Mouse (Mus musculus) liver, embryonic 14.5 days (tissue): ENCODE data around the gene Aamp. TPM values are rescaled to one million over a fixed set of nuclear protein-coding genes. Genes with fewer than 3 reads are reported as not detected.

Experiments
- ATAC-seq: fragments of 200-750 bp; cut with Nextera tagmentation; 2 replicates; pipeline ENCODE4 v1.8.0; 2017; ENCODE audit warnings: moderate number of reproducible peaks, mild to moderate bottlenecking, moderate library complexity; ENCODE audit not compliant: insufficient read depth
- DNase-seq, 3 experiments: peaks; one replicate each; pipeline ENCODE4 v3.0.0-alpha.2; 2012 to 2013; ENCODE audit warnings: low read depth in 3 of 3, low spot score in 3 of 3
- H3K27ac ChIP-seq: fragments of 300-500 bp; sonication (generic); 2 replicates; pipeline ENCODE4 v1.5.1; 2014; ENCODE audit warnings: moderate library complexity, mild to moderate bottlenecking, control low read depth, inconsistent platforms
- H3K27me3 ChIP-seq: fragments of 300-500 bp; sonication (generic); 2 replicates; pipeline ENCODE4 v1.6.1; 2014; ENCODE audit warnings: mild to moderate bottlenecking, low read length, moderate library complexity; ENCODE audit not compliant: control insufficient read depth, insufficient read depth
- H3K36me3 ChIP-seq: fragments of 300-500 bp; sonication (generic); replicated peaks from 2 replicates; pipeline ENCODE4 v1.6.1; 2014; ENCODE audit warnings: low read depth; ENCODE audit not compliant: control insufficient read depth, insufficient read depth
- H3K4me1 ChIP-seq, 2 experiments: fragments of 200-500 bp in 1 of 2; fragments of 300-500 bp in 1 of 2; sonication (generic) in 1 of 2; replicated peaks; 2 replicates each; pipeline ENCODE4 v1.6.1; 2012 to 2014; ENCODE audit warnings: antibody characterized with exemption in 1 of 2, inconsistent platforms in 1 of 2, low read length in 1 of 2; ENCODE audit not compliant: control insufficient read depth in 2 of 2, insufficient read depth in 2 of 2
- H3K4me2 ChIP-seq: fragments of 300-500 bp; sonication (generic); 2 replicates; pipeline ENCODE4 v1.6.1; 2014; ENCODE audit warnings: low read depth, mild to moderate bottlenecking, control low read depth, moderate library complexity
- H3K4me3 ChIP-seq, 2 experiments: fragments of 200-500 bp in 1 of 2; fragments of 300-500 bp in 1 of 2; sonication (generic) in 1 of 2; 2 replicates each; pipeline ENCODE4 v1.5.1; 2012 to 2014; ENCODE audit warnings: low read depth in 2 of 2, low read length in 2 of 2, mild to moderate bottlenecking in 2 of 2, control low read depth in 1 of 2, inconsistent platforms in 1 of 2, moderate library complexity in 1 of 2; ENCODE audit not compliant: insufficient read depth in 1 of 2
- H3K9ac ChIP-seq: fragments of 300-500 bp; sonication (generic); replicated peaks from 2 replicates; pipeline ENCODE4 v1.6.1; 2014; ENCODE audit warnings: mild to moderate bottlenecking, control low read depth, moderate library complexity
- H3K9me3 ChIP-seq: fragments of 300-500 bp; sonication (generic); 2 replicates; pipeline ENCODE4 v1.6.1; 2016; ENCODE audit warnings: low read length, mixed read lengths; ENCODE audit not compliant: control insufficient read depth
- CTCF ChIP-seq: IDR thresholded peaks from 2 replicates; pipeline ENCODE4 v1.5.1; 2016; ENCODE audit warnings: antibody characterized with exemption, low read depth, control low read depth
- EP300 ChIP-seq: IDR thresholded peaks from 2 replicates; pipeline ENCODE4 v1.6.1; 2016; ENCODE audit warnings: antibody characterized with exemption, low read depth
- WGBS: fragments of 180-500 bp; shearing (Covaris S2); extraction: QIAGEN DNeasy Blood & Tissue Kit; methylation state at CpG from one replicate; pipeline ENCODE4 v1.1.7; 2014; ENCODE audit not compliant: insufficient replicate concordance; 5-methylcytosine and 5-hydroxymethylcytosine counted together
- polyA plus RNA-seq, 2 experiments: library from polyadenylated mRNA; depleted of rRNA in 1 of 2; stranded (reverse) in 1 of 2; unstranded in 1 of 2; fragments of >200 nt; fragmentation: Nextera tagmentation in 1 of 2; extraction: Ambion mirVana in 1 of 2; gene quantifications; 2 replicates each; pipeline versions ENCODE4 v1.2.1 to v1.2.3; 2012 to 2014

Aamp gene
- polyA plus RNA-seq, 2 experiments = 55.8 to 84.4 TPM

DNA sequence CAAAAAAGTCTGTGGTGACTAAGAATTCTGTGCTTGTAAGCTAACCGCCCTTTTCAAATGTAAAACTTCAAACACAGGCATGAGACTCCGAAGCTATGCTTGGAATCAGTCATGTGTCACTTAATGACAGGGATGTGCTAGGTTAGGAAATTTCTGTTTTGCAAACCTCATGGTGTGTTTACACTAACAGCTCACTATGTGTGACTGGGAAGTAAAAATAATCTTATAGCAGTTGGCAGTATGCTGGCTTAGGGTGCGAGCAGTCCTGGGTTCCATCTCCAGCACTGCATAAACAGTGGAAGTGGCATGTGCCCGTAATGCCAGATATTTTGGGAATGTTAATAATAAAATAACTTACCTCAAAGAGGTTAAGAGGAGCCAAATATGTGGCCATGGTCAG, 20.4 kb upstream of the Aamp start:
- Histone ChIP-seq H3K4me1 (peaks cover 2 to 41% of the 10 kb centered on the region in 2 experiments), H3K9me3 (no peaks in the 10 kb centered on the region), H3K27ac (no peak overlapping the region), H3K9ac (no peak overlapping the region), H3K4me3 (no peak overlapping the region), H3K36me3 (no peaks in the 10 kb centered on the region), H3K27me3 (no peaks in the 10 kb centered on the region), H3K4me2 (no peak overlapping the region)
- ATAC-seq (no peak), DNase-seq (no peak)
- TF ChIP-seq CTCF = no peak
- no peak for TF ChIP-seq EP300
- 77% methylated on average over 4 of the region's 4 CpGs for WGBS

DNA sequence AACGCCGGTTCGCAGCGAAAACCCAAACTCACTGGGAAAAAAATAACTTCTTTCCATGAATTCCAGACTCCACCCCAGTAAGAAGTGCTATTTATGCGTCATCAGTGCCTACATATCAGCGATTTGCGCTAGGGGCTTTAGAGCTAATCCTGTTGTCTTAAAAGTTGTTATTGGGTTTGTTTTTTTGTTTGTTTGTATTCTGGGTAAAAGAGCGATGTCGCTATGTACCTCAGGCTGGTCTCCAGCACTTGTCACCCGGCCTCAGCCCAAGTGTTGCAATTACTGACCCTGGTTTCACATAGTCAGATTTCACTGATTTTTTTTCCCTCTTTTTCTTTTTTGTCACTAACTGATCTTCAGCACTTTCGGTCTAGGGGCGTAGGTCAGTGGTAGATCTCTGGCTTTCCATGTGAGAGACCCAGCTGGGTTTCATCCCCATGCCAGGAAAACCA, 19.8 kb upstream of the Aamp start:
- peak; percentile 34; the same call in 1 of the 2 replicates for ATAC-seq
- H3K9me3 ChIP-seq = no peaks in the 10 kb centered on the region
- peak overlapping the region; percentile 94 for H3K4me2 ChIP-seq
- H3K36me3 ChIP-seq = no peaks in the 10 kb centered on the region
- no peaks in the 10 kb centered on the region for H3K27me3 ChIP-seq
- H3K4me3 ChIP-seq = peak overlapping the region; percentile 81 to 95
- TF ChIP-seq EP300 (no peak), CTCF (no peak)
- peak overlapping the region; percentile 87 for H3K9ac ChIP-seq
- H3K27ac ChIP-seq = no peak overlapping the region
- peaks cover 7 to 42% of the 10 kb centered on the region in 2 experiments for H3K4me1 ChIP-seq
- WGBS = 6% methylated on average over 12 of the region's 12 CpGs
- no peak for DNase-seq

DNA sequence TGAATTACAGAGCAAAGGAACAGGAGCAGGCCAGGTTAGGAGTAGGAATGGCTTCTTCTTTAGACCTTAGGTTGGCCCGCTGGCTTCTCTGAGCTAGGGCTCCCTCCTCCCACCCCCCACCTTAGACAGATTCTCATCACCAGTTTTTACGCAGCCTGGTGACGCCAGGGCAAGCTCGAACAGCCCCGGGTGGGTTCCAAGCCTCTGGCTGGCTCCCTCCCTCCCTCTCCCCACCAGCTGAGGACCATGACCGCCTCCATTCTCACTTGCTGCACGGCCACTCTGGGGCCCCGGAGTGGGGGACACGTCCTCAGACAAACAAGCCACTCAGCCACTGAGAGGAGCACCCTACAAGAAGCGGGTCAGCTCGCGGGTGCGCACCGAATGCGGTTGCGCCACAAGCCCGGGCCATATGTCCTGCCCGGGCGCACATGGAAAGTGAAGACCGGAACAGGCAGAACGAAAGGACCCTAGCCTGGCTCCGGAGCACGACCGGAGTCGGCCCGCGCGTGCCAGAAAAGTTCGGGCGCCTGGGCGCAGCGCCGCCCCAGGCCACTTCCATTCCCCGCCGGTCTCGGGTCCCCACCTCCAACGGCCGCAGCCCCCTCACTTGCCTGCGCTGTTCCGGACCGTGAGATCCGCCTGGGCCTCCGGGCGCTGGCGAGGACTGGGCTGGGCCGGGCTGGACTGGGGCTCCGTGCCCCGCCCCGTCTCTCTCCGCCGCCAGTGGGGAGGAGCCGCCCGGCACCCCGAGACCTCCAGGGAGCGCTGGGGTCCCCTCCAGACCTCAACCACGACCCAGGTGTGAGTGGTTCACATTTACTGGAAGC, 19.2 kb upstream of the Aamp start:
- Histone ChIP-seq H3K4me3 (peak overlapping the region; percentile 81 to 95), H3K4me1 (peaks cover 8 to 41% of the 10 kb centered on the region in 2 experiments), H3K4me2 (peak overlapping the region; percentile 94), H3K27ac (peak overlapping the region; percentile 12), H3K9me3 (no peaks in the 10 kb centered on the region), H3K27me3 (no peaks in the 10 kb centered on the region), H3K9ac (peak overlapping the region; percentile 87), H3K36me3 (no peaks in the 10 kb centered on the region)
- TF ChIP-seq EP300 (no peak), CTCF (0 out of 2 replicates have a peak, but pooled peaks have one; percentile 13)
- ATAC-seq = peak; percentile 87
- WGBS = under 1% methylated on average over 56 of the region's 56 CpGs
- DNase-seq = peak in 2 of 3 experiments; percentile 24 to 45

DNA sequence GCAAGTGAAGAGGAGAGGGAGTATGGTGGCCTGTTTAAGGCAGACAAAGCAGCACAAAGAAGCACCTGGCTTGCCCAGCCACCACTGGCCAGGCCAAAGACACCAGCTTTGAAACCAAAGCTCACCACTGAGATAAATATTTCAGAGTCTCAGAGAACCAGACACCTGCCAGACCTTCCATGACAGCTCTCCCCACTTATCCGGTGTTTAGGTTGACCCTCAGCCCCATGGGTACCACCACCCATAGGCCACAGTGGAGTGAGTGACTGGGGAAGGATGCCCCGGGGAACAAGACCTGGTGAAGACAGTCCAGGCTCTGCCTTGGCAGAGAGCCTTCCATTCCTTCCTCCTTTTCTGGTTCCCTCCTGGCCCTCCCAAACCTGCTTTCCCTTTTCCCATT, 18.3 kb upstream of the Aamp start:
- WGBS = 80% methylated on average over 2 of the region's 2 CpGs
- Histone ChIP-seq H3K27ac (no peak overlapping the region), H3K9ac (peak overlapping the region; percentile 87; the same call in 1 of the 2 replicates), H3K9me3 (no peaks in the 10 kb centered on the region), H3K36me3 (no peaks in the 10 kb centered on the region), H3K4me3 (peak overlapping the region in 1 of 2 experiments; percentile 81; a peak in 1 of 4 replicates), H3K4me1 (peaks cover 8 to 33% of the 10 kb centered on the region in 2 experiments), H3K27me3 (no peaks in the 10 kb centered on the region), H3K4me2 (peak overlapping the region; percentile 94)
- ATAC-seq (no peak), DNase-seq (no peak)
- TF ChIP-seq CTCF (no peak), EP300 (no peak)

DNA sequence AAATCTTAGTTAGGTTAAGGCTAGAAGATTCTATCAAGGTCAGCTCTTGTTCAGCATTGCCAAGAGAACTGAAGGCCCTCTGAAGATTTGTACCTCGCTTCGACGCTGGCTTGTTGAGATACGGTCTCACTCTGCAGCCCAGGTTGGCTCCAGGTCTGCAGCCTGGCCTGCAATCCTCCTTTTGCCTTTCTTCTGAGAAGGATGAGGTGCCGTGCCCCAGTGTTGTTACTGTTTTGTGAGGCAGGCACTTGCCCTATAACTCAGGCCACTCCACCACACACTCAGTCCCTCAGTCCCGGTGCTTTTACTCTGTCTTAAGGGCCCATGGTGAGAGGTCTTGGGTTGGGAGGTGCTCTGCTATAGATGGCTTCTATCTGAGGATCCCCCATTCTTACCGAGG, 17.7 kb upstream of the Aamp start:
- Histone ChIP-seq H3K36me3 (no peaks in the 10 kb centered on the region), H3K27ac (no peak overlapping the region), H3K4me3 (no peak overlapping the region), H3K4me2 (no peak overlapping the region), H3K9me3 (no peaks in the 10 kb centered on the region), H3K4me1 (peaks cover 11 to 32% of the 10 kb centered on the region in 2 experiments), H3K27me3 (no peaks in the 10 kb centered on the region), H3K9ac (no peak overlapping the region)
- ATAC-seq (no peak), DNase-seq (no peak)
- 77% methylated on average over 7 of the region's 7 CpGs for WGBS
- TF ChIP-seq CTCF = no peak
- TF ChIP-seq EP300 = no peak
